Mouse (Mus musculus) heart, embryonic 15.5 days (tissue): ENCODE results near the gene Il11ra1. TPM values are rescaled to one million over a fixed set of nuclear protein-coding genes. Genes with fewer than 3 reads are reported as not detected.
"Not testable (repeated sequence)": the region's sequence is repeated elsewhere in the genome, so short reads cannot be mapped to it uniquely, and the experiment has no call there.

Experiments
- ATAC-seq: fragments of 200-750 bp; cut with Nextera tagmentation; replicated peaks from 2 replicates; pipeline ENCODE4 v1.8.0; 2017; ENCODE audit warnings: low read depth, moderate TSS enrichment; ENCODE audit not compliant: insufficient number of reproducible peaks, insufficient read depth, low FRiP score
- H3K27ac ChIP-seq: fragments of 300-500 bp; sonication (generic); 2 replicates; pipeline ENCODE4 v1.5.1; 2015; ENCODE audit warnings: mild to moderate bottlenecking, inconsistent platforms
- H3K27me3 ChIP-seq: fragments of 300-500 bp; sonication (generic); 2 replicates; pipeline ENCODE4 v1.6.1; 2015; ENCODE audit warnings: inconsistent platforms
- H3K36me3 ChIP-seq: fragments of 300-500 bp; sonication (generic); 2 replicates; pipeline ENCODE4 v1.6.1; 2015; ENCODE audit warnings: mild to moderate bottlenecking, inconsistent platforms
- H3K4me1 ChIP-seq: fragments of 300-500 bp; sonication (generic); replicated peaks from 2 replicates; pipeline ENCODE4 v1.6.1; 2015; ENCODE audit warnings: inconsistent platforms
- H3K4me2 ChIP-seq: fragments of 300-500 bp; sonication (generic); 2 replicates; pipeline ENCODE4 v1.6.1; 2015; ENCODE audit warnings: inconsistent platforms, mild to moderate bottlenecking, moderate library complexity
- H3K4me3 ChIP-seq: fragments of 300-500 bp; sonication (generic); 2 replicates; pipeline ENCODE4 v1.5.1; 2015; ENCODE audit warnings: mild to moderate bottlenecking, inconsistent platforms
- H3K9ac ChIP-seq: fragments of 300-500 bp; sonication (generic); 2 replicates; pipeline ENCODE4 v1.6.1; 2015; ENCODE audit warnings: mild to moderate bottlenecking, inconsistent platforms
- H3K9me3 ChIP-seq: fragments of 300-500 bp; sonication (generic); replicated peaks from 2 replicates; pipeline ENCODE4 v1.6.1; 2016; ENCODE audit warnings: inconsistent platforms
- WGBS: fragments of 180-500 bp; shearing (Covaris S2); methylation state at CpG from one replicate; pipeline ENCODE4 v1.1.7; 2015; ENCODE audit warnings: mixed read lengths; 5-methylcytosine and 5-hydroxymethylcytosine counted together
- polyA plus RNA-seq: library from polyadenylated mRNA; unstranded; fragments of >200 nt; fragmentation: Nextera tagmentation; extraction: Ambion mirVana; gene quantifications from 2 replicates; pipeline ENCODE4 v1.2.1, GENCODE M21; 2015

Gene Il11ra1
- polyA plus RNA-seq, 1 experiment from 2014 or later = 130 TPM

- H3K4me3 ChIP-seq = no peak overlapping the region
- H3K4me1 ChIP-seq = peaks cover 53% of the 10 kb centered on the region
- WGBS = 70% methylated on average over 4 of the region's 4 CpGs
- no peak overlapping the region for H3K4me2 ChIP-seq
- H3K27ac ChIP-seq = no peak overlapping the region
- H3K9ac ChIP-seq = no peak overlapping the region
- H3K9me3 ChIP-seq = no peaks in the 10 kb centered on the region
- no peaks in the 10 kb centered on the region for H3K36me3 ChIP-seq
- ATAC-seq = no peak
- H3K27me3 ChIP-seq = peaks cover 25% of the 10 kb centered on the region; the same call in 1 of the 2 replicates
Measured at GRCm38 (mm10) chr4:41681176-41681575, 18.6 kb upstream of the Il11ra1 start.

GRCm38 (mm10) chr4:41681947-41682346, 17.8 kb upstream of the Il11ra1 start:
- no peak for ATAC-seq
- H3K4me1 ChIP-seq = peaks cover 45% of the 10 kb centered on the region
- no peak overlapping the region for H3K9ac ChIP-seq
- no peak overlapping the region for H3K27ac ChIP-seq
- WGBS = 59% methylated on average over 10 of the region's 10 CpGs
- no peak overlapping the region for H3K4me2 ChIP-seq
- H3K9me3 ChIP-seq = no peaks in the 10 kb centered on the region
- H3K4me3 ChIP-seq = no peak overlapping the region
- peaks cover 23% of the 10 kb centered on the region; the same call in 1 of the 2 replicates for H3K27me3 ChIP-seq
- H3K36me3 ChIP-seq = no peaks in the 10 kb centered on the region

- 22% methylated on average over 6 of the region's 6 CpGs for WGBS
- ATAC-seq = no peak
- H3K27ac ChIP-seq = no peak overlapping the region
Measured at GRCm38 (mm10) chr4:41682789-41683188, 17.0 kb upstream of the Il11ra1 start.

GRCm38 (mm10) chr4:41683303-41683702, 16.5 kb upstream of the Il11ra1 start:
- Histone ChIP-seq H3K4me2 (peak overlapping the region; percentile 57), H3K4me1 (peaks cover 32% of the 10 kb centered on the region), H3K4me3 (peak overlapping the region; percentile 32; the same call in 1 of the 2 replicates), H3K27me3 (peaks cover 16% of the 10 kb centered on the region; the same call in 1 of the 2 replicates)
- not testable (repeated sequence) for H3K36me3 ChIP-seq, H3K27ac ChIP-seq, H3K9me3 ChIP-seq, H3K9ac ChIP-seq
- peak; percentile 55 for ATAC-seq
- WGBS = 3% methylated on average over 4 of the region's 27 CpGs

More at GRCm38 (mm10) chr4:41682789-41683188, 17.0 kb upstream of the Il11ra1 start:
- no peaks in the 10 kb centered on the region for H3K9me3 ChIP-seq
- no peak overlapping the region for H3K4me2 ChIP-seq
- no peaks in the 10 kb centered on the region for H3K36me3 ChIP-seq
- H3K9ac ChIP-seq = no peak overlapping the region
- no peak overlapping the region for H3K4me3 ChIP-seq
- peaks cover 37% of the 10 kb centered on the region for H3K4me1 ChIP-seq
- H3K27me3 ChIP-seq = peaks cover 19% of the 10 kb centered on the region; the same call in 1 of the 2 replicates

- H3K27ac ChIP-seq, H3K9ac ChIP-seq, H3K36me3 ChIP-seq, H3K9me3 ChIP-seq, ATAC-seq: not testable (repeated sequence)
- peaks cover 21% of the 10 kb centered on the region for H3K4me1 ChIP-seq
- WGBS = 5% methylated on average over 23 of the region's 27 CpGs
- peak overlapping the region; percentile 45 for H3K4me2 ChIP-seq
- H3K4me3 ChIP-seq = peak overlapping the region; percentile 26
- H3K27me3 ChIP-seq = peaks cover 16% of the 10 kb centered on the region; the same call in 1 of the 2 replicates
Measured at GRCm38 (mm10) chr4:41684131-41684930, 15.5 kb upstream of the Il11ra1 start.

GRCm38 (mm10) chr4:41684931-41685453, 14.8 kb upstream of the Il11ra1 start:
- WGBS = 1% methylated on average over 14 of the region's 14 CpGs
- H3K9ac ChIP-seq, H3K27ac ChIP-seq, H3K4me3 ChIP-seq, H3K9me3 ChIP-seq, ATAC-seq, H3K36me3 ChIP-seq: not testable (repeated sequence)
- peaks cover 15% of the 10 kb centered on the region for H3K4me1 ChIP-seq
- peaks cover 14% of the 10 kb centered on the region; the same call in 1 of the 2 replicates for H3K27me3 ChIP-seq
- peak overlapping the region; percentile 45; the same call in 1 of the 2 replicates for H3K4me2 ChIP-seq

GRCm38 (mm10) chr4:41685882-41686492, 13.8 kb upstream of the Il11ra1 start:
- not testable (repeated sequence) for H3K4me3 ChIP-seq, H3K9me3 ChIP-seq, H3K4me2 ChIP-seq, H3K9ac ChIP-seq, H3K4me1 ChIP-seq, H3K36me3 ChIP-seq, H3K27ac ChIP-seq, H3K27me3 ChIP-seq, ATAC-seq
- 67% methylated on average over 10 of the region's 10 CpGs for WGBS

DNA sequence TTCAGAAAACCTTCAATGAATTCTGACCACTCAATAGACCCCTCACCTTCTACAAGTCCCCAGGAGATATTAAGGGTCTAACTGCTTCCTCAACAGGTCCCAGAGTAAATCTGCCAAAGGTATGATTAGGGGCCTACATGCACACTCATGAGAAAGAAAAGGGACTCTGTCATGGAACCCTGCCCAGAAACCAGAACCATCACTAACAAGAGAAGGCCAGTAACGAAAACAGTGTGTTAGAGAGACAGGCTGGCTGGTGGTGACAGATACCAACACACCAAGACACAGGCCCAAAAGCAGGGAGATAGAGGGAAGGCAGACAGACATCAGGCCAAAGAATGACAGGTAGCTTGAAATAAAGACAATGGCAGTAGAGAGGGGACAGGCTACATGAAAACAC, 11.2 kb upstream of the Il11ra1 start:
- not testable (repeated sequence) for H3K9ac ChIP-seq, H3K9me3 ChIP-seq, H3K4me3 ChIP-seq, H3K36me3 ChIP-seq, ATAC-seq, H3K27ac ChIP-seq, H3K27me3 ChIP-seq, H3K4me2 ChIP-seq, H3K4me1 ChIP-seq
- 49% methylated on average over 1 of the region's 1 CpGs for WGBS

DNA sequence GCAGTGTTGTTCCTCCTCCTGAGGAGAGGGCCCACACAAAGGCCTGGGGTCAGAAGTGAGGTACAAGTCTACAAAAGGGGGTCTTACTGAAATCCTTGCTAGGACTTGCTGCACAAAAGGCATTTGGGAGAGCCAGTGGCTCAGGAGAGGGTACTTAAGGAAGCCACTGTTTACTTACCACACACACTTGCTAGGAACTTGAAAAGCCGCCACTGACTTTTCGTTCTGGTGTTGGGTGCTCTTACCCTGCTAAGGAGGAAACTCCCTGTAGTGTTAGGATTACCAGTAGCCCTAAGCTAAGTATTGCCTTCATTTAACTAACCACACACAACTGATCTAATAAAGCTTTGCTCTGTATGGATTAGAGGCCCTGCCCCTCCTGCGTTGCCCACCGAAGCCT, 9.8 kb upstream of the Il11ra1 start:
- not testable (repeated sequence) for H3K4me1 ChIP-seq, ATAC-seq, H3K4me2 ChIP-seq, H3K4me3 ChIP-seq, H3K36me3 ChIP-seq, H3K27ac ChIP-seq, H3K27me3 ChIP-seq, H3K9ac ChIP-seq, H3K9me3 ChIP-seq
- no CpG with 5 or more reads among the region's 4 CpGs for WGBS

GRCm38 (mm10) chr4:41693511-41693910, 6.3 kb upstream of the Il11ra1 start:
- not testable (repeated sequence) for H3K27ac ChIP-seq, H3K9ac ChIP-seq, H3K4me2 ChIP-seq, ATAC-seq, H3K27me3 ChIP-seq, H3K36me3 ChIP-seq, H3K4me1 ChIP-seq, H3K9me3 ChIP-seq, H3K4me3 ChIP-seq
- 17% methylated on average over 4 of the region's 4 CpGs for WGBS

GRCm38 (mm10) chr4:41695800-41696199, 4.0 kb upstream of the Il11ra1 start:
- H3K4me3 ChIP-seq = 0 out of 2 replicates have a peak overlapping the region, but pooled peaks have one; percentile 18
- H3K27ac ChIP-seq, H3K27me3 ChIP-seq, H3K4me1 ChIP-seq, H3K9ac ChIP-seq, H3K36me3 ChIP-seq, H3K9me3 ChIP-seq, ATAC-seq: not testable (repeated sequence)
- peak overlapping the region; percentile 52 for H3K4me2 ChIP-seq
- 4% methylated on average over 12 of the region's 38 CpGs for WGBS
